Mouse (Mus musculus) splenic B cell, adult 2 months (primary cell): ENCODE measurements around the gene Cracr2a.
"Not testable (repeated sequence)": the region's sequence is repeated elsewhere in the genome, so short reads cannot be mapped to it uniquely, and the experiment has no call there.

Source experiments
- DNase-seq: peaks from one replicate; pipeline ENCODE4 v3.0.0-alpha.2; 2011; ENCODE audit warnings: low read depth, low spot score
- H3K27me3 ChIP-seq: 2 replicates; pipeline ENCODE4 v1.6.1; 2012; ENCODE audit warnings: mild to moderate bottlenecking, low read length, moderate library complexity, mixed read lengths; ENCODE audit not compliant: control insufficient read depth, poor library complexity, insufficient read depth, severe bottlenecking
- H3K36me3 ChIP-seq: 2 replicates; pipeline ENCODE4 v1.6.1; 2012; ENCODE audit warnings: mild to moderate bottlenecking, low read length, moderate library complexity, mixed read lengths; ENCODE audit not compliant: control insufficient read depth, poor library complexity, insufficient read depth, severe bottlenecking

Gene Cracr2a

GRCm38 (mm10) chr6:127561231-127562020, at the start of gene Cracr2a:
Gene Cracr2a, plus strand, starts transcription at chr6:127561338.
- Histone ChIP-seq H3K36me3 (no peaks in the 10 kb centered on the region), H3K27me3 (no peaks in the 10 kb centered on the region)
- peak; percentile 80 for DNase-seq

GRCm38 (mm10) chr6:127513776-127514175, 47.4 kb upstream of the Cracr2a start:
- H3K27me3 ChIP-seq, H3K36me3 ChIP-seq, DNase-seq: not testable (repeated sequence)

- no peak for DNase-seq
- no peaks in the 10 kb centered on the region; the same call in 1 of the 2 replicates for H3K27me3 ChIP-seq
- H3K36me3 ChIP-seq = no peaks in the 10 kb centered on the region
Observed at GRCm38 (mm10) chr6:127521176-127521575, 40.0 kb upstream of the Cracr2a start.

GRCm38 (mm10) chr6:127522326-127522725, 38.8 kb upstream of the Cracr2a start:
- DNase-seq = no peak
- Histone ChIP-seq H3K27me3 (no peaks in the 10 kb centered on the region; the same call in 1 of the 2 replicates), H3K36me3 (no peaks in the 10 kb centered on the region)

- DNase-seq = peak; percentile 76
- Histone ChIP-seq H3K36me3 (no peaks in the 10 kb centered on the region), H3K27me3 (no peaks in the 10 kb centered on the region; the same call in 1 of the 2 replicates)
Observed at GRCm38 (mm10) chr6:127524442-127524841, 36.7 kb upstream of the Cracr2a start.

- H3K36me3 ChIP-seq = no peaks in the 10 kb centered on the region
- DNase-seq = no peak
- H3K27me3 ChIP-seq = no peaks in the 10 kb centered on the region
Observed at GRCm38 (mm10) chr6:127528625-127529024, 32.5 kb upstream of the Cracr2a start.

GRCm38 (mm10) chr6:127529451-127529850, 31.7 kb upstream of the Cracr2a start:
- DNase-seq = no peak
- Histone ChIP-seq H3K36me3 (no peaks in the 10 kb centered on the region), H3K27me3 (no peaks in the 10 kb centered on the region)

GRCm38 (mm10) chr6:127530206-127530605, 30.9 kb upstream of the Cracr2a start:
- DNase-seq = no peak
- Histone ChIP-seq H3K36me3 (no peaks in the 10 kb centered on the region), H3K27me3 (no peaks in the 10 kb centered on the region)

GRCm38 (mm10) chr6:127531412-127532205, 29.5 kb upstream of the Cracr2a start:
- Histone ChIP-seq H3K36me3 (no peaks in the 10 kb centered on the region), H3K27me3 (no peaks in the 10 kb centered on the region)
- DNase-seq = no peak

- DNase-seq = no peak
Observed at GRCm38 (mm10) chr6:127532304-127532703, 28.8 kb upstream of the Cracr2a start.

GRCm38 (mm10) chr6:127533766-127534165, 27.4 kb upstream of the Cracr2a start:
- Histone ChIP-seq H3K27me3 (no peaks in the 10 kb centered on the region), H3K36me3 (no peaks in the 10 kb centered on the region)
- DNase-seq = no peak

More at GRCm38 (mm10) chr6:127532304-127532703, 28.8 kb upstream of the Cracr2a start:
- no peaks in the 10 kb centered on the region for H3K36me3 ChIP-seq
- no peaks in the 10 kb centered on the region for H3K27me3 ChIP-seq

GRCm38 (mm10) chr6:127537035-127537434, 24.1 kb upstream of the Cracr2a start:
- no peak for DNase-seq
- H3K36me3 ChIP-seq = no peaks in the 10 kb centered on the region
- H3K27me3 ChIP-seq = no peaks in the 10 kb centered on the region

GRCm38 (mm10) chr6:127538118-127538517, 23.0 kb upstream of the Cracr2a start:
- no peaks in the 10 kb centered on the region for H3K36me3 ChIP-seq
- H3K27me3 ChIP-seq = no peaks in the 10 kb centered on the region
- DNase-seq = no peak

- DNase-seq = no peak
- Histone ChIP-seq H3K27me3 (no peaks in the 10 kb centered on the region), H3K36me3 (no peaks in the 10 kb centered on the region)
Observed at GRCm38 (mm10) chr6:127539226-127539625, 21.9 kb upstream of the Cracr2a start.

GRCm38 (mm10) chr6:127539659-127540058, 21.5 kb upstream of the Cracr2a start:
- Histone ChIP-seq H3K27me3 (no peaks in the 10 kb centered on the region), H3K36me3 (no peaks in the 10 kb centered on the region)
- DNase-seq = no peak
